Mouse (Mus musculus) embryo, embryonic 9.5 days (tissue): ENCODE measurements around the gene Msi2.

Source experiments
- DNase-seq: peaks from one replicate; pipeline ENCODE4 v3.0.0-alpha.2; 2017; ENCODE audit errors: extremely low spot score

Gene Msi2

GRCm38 (mm10) chr11:88401333-88401732, 317.0 kb downstream of the Msi2 start:
- DNase-seq: no peak

GRCm38 (mm10) chr11:88400926-88401325, 317.4 kb downstream of the Msi2 start:
- DNase-seq: no peak

- DNase-seq: no peak
Observed at GRCm38 (mm10) chr11:88400235-88400634, 318.1 kb downstream of the Msi2 start.

- no peak for DNase-seq
Observed at GRCm38 (mm10) chr11:88399431-88399830, 318.9 kb downstream of the Msi2 start.

- no peak for DNase-seq
Observed at GRCm38 (mm10) chr11:88399028-88399427, 319.3 kb downstream of the Msi2 start.

- no peak for DNase-seq
Observed at GRCm38 (mm10) chr11:88395076-88395990, 323.0 kb downstream of the Msi2 start.

- DNase-seq: no peak
Observed at GRCm38 (mm10) chr11:88394341-88395075, 323.8 kb downstream of the Msi2 start.

- no peak for DNase-seq
Observed at GRCm38 (mm10) chr11:88392715-88393114, 325.6 kb downstream of the Msi2 start.

- DNase-seq: no peak
Observed at GRCm38 (mm10) chr11:88391181-88391814, 327.0 kb downstream of the Msi2 start.

GRCm38 (mm10) chr11:88389530-88389929, 328.8 kb downstream of the Msi2 start:
- no peak for DNase-seq

GRCm38 (mm10) chr11:88386916-88387315, 331.4 kb downstream of the Msi2 start:
- no peak for DNase-seq

- no peak for DNase-seq
Observed at GRCm38 (mm10) chr11:88382449-88382848, 335.9 kb downstream of the Msi2 start.

GRCm38 (mm10) chr11:88381145-88381909, 337.0 kb downstream of the Msi2 start:
- DNase-seq: no peak

- DNase-seq: no peak
Observed at GRCm38 (mm10) chr11:88379635-88380034, 338.7 kb downstream of the Msi2 start.

GRCm38 (mm10) chr11:88378686-88379339, 339.5 kb downstream of the Msi2 start:
- DNase-seq: no peak

- no peak for DNase-seq
Observed at GRCm38 (mm10) chr11:88372589-88372988, 345.7 kb downstream of the Msi2 start.

GRCm38 (mm10) chr11:88369898-88370297, 348.4 kb downstream of the Msi2 start:
- no peak for DNase-seq

GRCm38 (mm10) chr11:88367501-88367900, 350.8 kb downstream of the Msi2 start:
- no peak for DNase-seq

- no peak for DNase-seq
Observed at GRCm38 (mm10) chr11:88365914-88366540, 352.3 kb downstream of the Msi2 start.

- DNase-seq: no peak
Observed at GRCm38 (mm10) chr11:88364231-88364630, 354.1 kb downstream of the Msi2 start.

GRCm38 (mm10) chr11:88363481-88363880, 354.8 kb downstream of the Msi2 start:
- DNase-seq: no peak
